Mouse (Mus musculus) left cerebral cortex, adult 9 months (tissue): ENCODE results near the gene Vmn1r6.
"Not testable (repeated sequence)": the region's sequence is repeated elsewhere in the genome, so short reads cannot be mapped to it uniquely, and the experiment has no call there.

Experiments used
- DNase-seq, 2 experiments: peaks; one replicate each; pipeline ENCODE4 v3.0.0; 2022; ENCODE audit warnings: low spot score in 2 of 2

The Vmn1r6 gene

GRCm38 (mm10) chr6:56996943-56997342 lies at the start of gene Vmn1r6:
Gene Vmn1r6 (plus strand): TSS chr6:56997243.
- DNase-seq = no peak

DNA sequence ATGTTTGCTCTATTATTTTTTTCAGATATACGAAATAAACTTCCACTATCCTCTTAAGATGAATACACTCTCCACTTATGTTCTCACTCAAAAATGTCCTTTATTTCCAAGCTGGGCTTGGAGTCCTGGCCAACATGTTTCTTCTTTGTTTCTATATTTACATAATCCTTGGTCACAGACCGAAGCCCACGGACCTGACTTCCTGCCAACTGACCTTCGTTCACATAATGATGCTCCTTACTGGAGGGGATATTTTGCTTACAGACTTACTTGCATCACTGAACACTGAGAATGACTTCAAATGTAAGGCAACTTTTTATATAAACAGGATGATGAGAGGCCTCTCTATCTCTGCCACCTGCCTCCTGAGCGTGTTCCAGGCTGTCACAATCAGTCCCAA lies 40.6 kb upstream of the Vmn1r6 start:
- DNase-seq = no peak

DNA sequence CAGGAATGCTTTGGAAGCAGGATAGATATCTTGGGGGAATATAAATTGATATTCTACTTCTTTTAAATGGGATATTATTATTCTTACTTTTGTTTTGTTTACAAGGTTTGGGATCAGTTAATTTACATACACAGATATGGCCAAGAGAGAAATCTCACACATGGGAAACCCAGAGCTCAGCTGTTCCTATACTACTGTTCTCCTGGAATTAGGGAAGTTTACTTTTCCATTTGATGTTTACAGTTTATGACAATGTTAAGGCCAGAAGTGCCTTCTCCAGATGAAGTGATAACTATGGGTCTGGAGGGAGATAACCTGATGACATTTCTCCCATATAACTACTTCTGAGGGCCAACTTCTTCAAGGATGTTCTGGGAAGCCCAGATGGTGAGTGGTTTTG lies 27.1 kb upstream of the Vmn1r6 start, which contains the start of gene Vmn1r5:
TSS of gene Vmn1r5 (plus strand) at position 301 of the 400 bp plus-strand sequence.
- no peak for DNase-seq

DNA sequence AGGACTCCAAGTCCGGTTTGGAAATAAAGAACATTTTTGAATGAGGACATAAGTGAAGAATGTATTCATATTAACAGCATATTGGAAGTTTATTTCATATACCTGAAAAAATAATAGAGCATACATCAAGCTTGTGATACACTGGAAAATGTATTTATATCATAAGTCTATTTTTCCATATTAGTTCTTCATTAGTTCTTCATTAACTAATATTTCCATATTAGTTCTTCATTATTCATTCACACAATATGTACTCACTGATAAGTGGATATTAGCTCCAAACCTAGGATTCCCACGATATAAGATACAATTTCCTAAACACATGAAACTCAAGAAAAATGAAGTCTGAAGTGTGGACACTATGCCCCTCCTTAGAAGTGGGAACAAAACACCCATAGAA lies 28.2 kb downstream of the Vmn1r6 start, which contains the start of gene Vmn1r7:
TSS of gene Vmn1r7 (minus strand) at position 101 of the 400 bp plus-strand sequence.
- not testable (repeated sequence) for DNase-seq

GRCm38 (mm10) chr6:57031984-57032383 lies 34.9 kb downstream of the Vmn1r6 start, which contains the start of gene Vmn1r8:
Gene Vmn1r8 (plus strand): TSS chr6:57032284.
- DNase-seq = no peak

- DNase-seq = no peak
Observed at GRCm38 (mm10) chr6:57034674-57035073, 37.6 kb downstream of the Vmn1r6 start.
